Mouse (Mus musculus) liver, embryonic 15.5 days (tissue): ENCODE data around the gene Nfkbib. TPM values are rescaled to one million over a fixed set of nuclear protein-coding genes. Genes with fewer than 3 reads are reported as not detected.

Experiments
- ATAC-seq: fragments of 200-750 bp; cut with Nextera tagmentation; 2 replicates; pipeline ENCODE4 v1.8.0; 2017; ENCODE audit warnings: moderate number of reproducible peaks, mild to moderate bottlenecking, moderate library complexity; ENCODE audit not compliant: insufficient read depth
- H3K27ac ChIP-seq: fragments of 300-500 bp; sonication (generic); replicated peaks from 2 replicates; pipeline ENCODE4 v1.5.1; 2015; ENCODE audit warnings: mild to moderate bottlenecking, inconsistent platforms
- H3K27me3 ChIP-seq: fragments of 300-500 bp; sonication (generic); 2 replicates; pipeline ENCODE4 v1.6.1; 2015; ENCODE audit warnings: mild to moderate bottlenecking, inconsistent platforms
- H3K36me3 ChIP-seq: fragments of 300-500 bp; sonication (generic); replicated peaks from 2 replicates; pipeline ENCODE4 v1.6.1; 2015; ENCODE audit warnings: moderate library complexity, mild to moderate bottlenecking, inconsistent platforms
- H3K4me1 ChIP-seq: fragments of 300-500 bp; sonication (generic); replicated peaks from 2 replicates; pipeline ENCODE4 v1.6.1; 2015; ENCODE audit warnings: inconsistent platforms
- H3K4me2 ChIP-seq: fragments of 300-500 bp; sonication (generic); 2 replicates; pipeline ENCODE4 v1.6.1; 2015; ENCODE audit warnings: moderate library complexity, mild to moderate bottlenecking, inconsistent platforms
- H3K4me3 ChIP-seq: fragments of 300-500 bp; sonication (generic); replicated peaks from 2 replicates; pipeline ENCODE4 v1.5.1; 2015; ENCODE audit warnings: mild to moderate bottlenecking, inconsistent platforms
- H3K9ac ChIP-seq: fragments of 300-500 bp; sonication (generic); 2 replicates; pipeline ENCODE4 v1.6.1; 2015; ENCODE audit warnings: moderate library complexity, mild to moderate bottlenecking, inconsistent platforms
- H3K9me3 ChIP-seq: fragments of 300-500 bp; sonication (generic); replicated peaks from 2 replicates; pipeline ENCODE4 v1.6.1; 2016; ENCODE audit warnings: inconsistent platforms
- WGBS: fragments of 180-500 bp; shearing (Covaris S2); methylation state at CpG from one replicate; pipeline ENCODE4 v1.1.7; 2015; ENCODE audit warnings: mixed read lengths; ENCODE audit not compliant: insufficient replicate concordance; 5-methylcytosine and 5-hydroxymethylcytosine counted together
- polyA plus RNA-seq: library from polyadenylated mRNA; unstranded; fragments of >200 nt; fragmentation: Nextera tagmentation; extraction: Ambion mirVana; gene quantifications from 2 replicates; pipeline ENCODE4 v1.2.1, GENCODE M21; 2015

Nfkbib gene
- polyA plus RNA-seq, 1 experiment from 2014 or later = 29.4 TPM

DNA sequence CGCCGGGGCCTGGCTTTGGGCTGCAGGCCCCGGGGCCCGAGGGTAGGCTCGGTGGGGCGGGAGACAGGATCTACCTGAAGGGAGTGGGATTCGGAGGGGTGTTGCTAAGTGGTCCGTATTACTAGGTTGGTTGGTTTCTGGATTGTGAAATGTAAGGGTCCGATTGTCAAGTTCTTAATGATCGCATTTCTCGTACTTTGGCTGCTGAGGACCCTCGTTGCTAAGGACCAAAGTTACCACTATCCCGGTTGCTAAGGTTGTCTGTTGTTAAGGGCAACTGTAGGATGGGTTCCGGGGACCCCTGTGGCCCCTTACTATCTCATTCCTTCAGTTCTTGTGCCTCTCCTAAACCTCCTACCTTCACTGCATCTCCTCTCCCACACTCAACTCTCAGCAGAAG lies 402 bp downstream of the Nfkbib start:
- peak overlapping the region; percentile 80 for H3K9ac ChIP-seq
- peak overlapping the region; percentile 85 for H3K4me2 ChIP-seq
- H3K4me3 ChIP-seq = peak overlapping the region; percentile 80
- no peak for ATAC-seq
- WGBS = 4% methylated on average over 14 of the region's 14 CpGs
- H3K27ac ChIP-seq = peak overlapping the region; percentile 58; the same call in 1 of the 2 replicates
- no peaks in the 10 kb centered on the region for H3K9me3 ChIP-seq
- H3K36me3 ChIP-seq = peaks cover 10% of the 10 kb centered on the region
- H3K4me1 ChIP-seq = peaks cover 58% of the 10 kb centered on the region
- no peaks in the 10 kb centered on the region for H3K27me3 ChIP-seq

DNA sequence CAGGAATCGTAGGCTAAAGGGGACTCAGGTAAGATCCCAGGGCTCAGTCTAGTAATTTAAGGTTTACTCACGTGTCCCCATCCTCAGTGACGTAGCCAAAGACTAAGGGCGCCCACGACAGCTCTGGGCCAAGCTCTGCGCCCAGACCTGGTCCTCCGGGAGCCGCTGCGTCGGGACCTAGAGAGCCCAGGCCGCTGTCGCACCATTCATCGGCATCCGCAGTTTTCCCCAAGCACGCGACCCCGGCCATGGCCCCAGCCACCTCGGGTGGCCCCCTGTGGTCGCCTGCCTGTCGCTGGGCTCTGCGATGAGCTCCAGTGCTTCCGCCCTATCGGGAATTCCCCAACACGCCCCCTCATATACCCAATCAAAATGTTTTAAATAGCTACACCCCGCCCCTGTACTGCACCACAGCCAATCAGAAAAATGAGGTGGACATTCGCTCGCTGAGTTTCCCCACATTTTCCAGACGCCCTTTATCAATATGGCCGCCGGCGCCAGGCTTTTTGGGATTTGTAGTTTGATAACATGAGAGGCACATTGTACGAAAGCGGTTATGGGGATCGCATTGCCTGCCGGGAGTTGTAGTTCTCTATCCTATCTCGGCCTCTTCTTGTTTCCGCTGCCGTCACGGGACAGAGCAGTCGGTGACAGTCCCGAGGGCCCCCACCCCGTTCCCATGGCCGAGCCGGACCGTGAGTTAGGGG lies 986 bp downstream of the Nfkbib start, which contains the start of gene Sirt2:
Gene Sirt2, plus strand, starts transcription at position 563 of the 707 bp plus-strand sequence.
- Histone ChIP-seq H3K36me3 (peaks cover 16% of the 10 kb centered on the region), H3K27ac (peak within 1 kb of the TSS; percentile 59; the same call in 1 of the 2 replicates), H3K27me3 (no peaks in the 10 kb centered on the region), H3K9me3 (no peaks in the 10 kb centered on the region), H3K4me3 (peak within 1 kb of the TSS; percentile 80), H3K4me2 (peak within 1 kb of the TSS; percentile 85), H3K4me1 (peaks cover 58% of the 10 kb centered on the region), H3K9ac (peak within 1 kb of the TSS; percentile 80)
- under 1% methylated on average over 45 of the region's 45 CpGs for WGBS
- ATAC-seq = peak; percentile 96

DNA sequence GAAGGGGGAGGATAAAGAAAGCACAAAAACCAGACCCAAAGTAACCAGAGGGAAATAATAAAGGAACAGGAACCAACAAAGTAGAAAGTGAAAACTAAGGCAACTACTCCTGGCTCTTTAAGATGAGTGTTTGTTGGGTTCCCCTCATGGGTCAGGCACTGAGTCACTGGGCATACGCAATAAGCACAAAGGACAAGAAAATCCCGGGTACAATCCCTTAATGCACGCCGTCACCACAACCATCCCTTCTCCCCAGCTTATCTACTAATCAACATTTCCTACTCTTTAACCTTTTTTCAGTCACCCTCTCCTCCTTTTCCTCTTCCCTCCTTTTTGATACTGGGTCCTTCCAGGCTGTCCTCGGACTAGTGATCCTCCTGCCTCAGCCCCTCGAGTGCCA lies 2.1 kb downstream of the Nfkbib start:
- Histone ChIP-seq H3K27ac (0 out of 2 replicates have a peak overlapping the region, but pooled peaks have one; percentile 24), H3K27me3 (no peaks in the 10 kb centered on the region), H3K9ac (0 out of 2 replicates have a peak overlapping the region, but pooled peaks have one; percentile 72), H3K9me3 (no peaks in the 10 kb centered on the region), H3K4me3 (peak overlapping the region; percentile 80), H3K4me2 (peak overlapping the region; percentile 85), H3K36me3 (peaks cover 27% of the 10 kb centered on the region), H3K4me1 (peaks cover 46% of the 10 kb centered on the region)
- ATAC-seq = no peak
- WGBS = 58% methylated on average over 6 of the region's 6 CpGs

DNA sequence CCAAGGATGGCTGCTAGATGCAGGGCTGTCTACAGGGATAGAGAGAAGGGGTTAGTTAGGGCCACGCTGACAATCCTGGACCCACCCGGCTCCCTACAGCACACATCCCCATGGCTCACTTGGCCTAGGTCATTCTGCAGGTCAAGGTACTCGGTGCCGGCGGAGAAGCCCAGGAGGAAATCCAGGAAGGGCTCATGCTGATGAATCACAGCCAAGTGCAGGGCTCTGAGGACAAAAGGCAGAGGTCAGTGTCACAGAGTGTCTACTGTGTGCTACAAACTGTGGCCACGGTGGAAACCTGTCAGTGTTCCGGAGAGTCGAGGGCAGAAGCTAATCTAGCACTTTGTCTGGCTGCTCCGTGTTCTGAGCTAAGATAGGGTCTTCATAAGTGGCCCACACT lies 5.4 kb downstream of the Nfkbib start:
- H3K27ac ChIP-seq = no peak overlapping the region
- no peak overlapping the region for H3K9ac ChIP-seq
- H3K27me3 ChIP-seq = peaks cover 6% of the 10 kb centered on the region; the same call in 1 of the 2 replicates
- H3K36me3 ChIP-seq = peaks cover 42% of the 10 kb centered on the region
- peaks cover 19% of the 10 kb centered on the region for H3K4me1 ChIP-seq
- ATAC-seq = no peak
- H3K4me2 ChIP-seq = no peak overlapping the region
- no peaks in the 10 kb centered on the region for H3K9me3 ChIP-seq
- no peak overlapping the region for H3K4me3 ChIP-seq
- 88% methylated on average over 9 of the region's 9 CpGs for WGBS

DNA sequence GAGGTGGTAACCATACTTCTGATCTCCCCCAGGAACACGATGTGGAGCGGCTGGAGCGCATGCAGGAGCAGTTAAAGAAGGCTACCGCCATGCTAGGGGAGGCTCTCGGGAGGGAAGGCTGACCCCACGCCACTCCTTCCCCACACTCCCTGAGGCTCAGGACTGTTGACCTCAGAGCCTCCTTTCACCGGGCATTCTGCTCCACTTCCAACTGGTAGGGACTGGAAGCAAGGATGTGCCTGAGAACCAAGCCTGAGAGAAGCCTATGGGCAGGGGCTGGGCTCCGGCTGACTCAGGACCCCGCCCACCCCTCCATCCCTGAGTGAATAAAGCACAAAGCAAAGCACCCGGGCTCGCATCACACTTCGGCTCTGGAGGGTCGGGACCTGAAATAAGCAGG lies 8.7 kb downstream of the Nfkbib start:
- ATAC-seq = no peak

DNA sequence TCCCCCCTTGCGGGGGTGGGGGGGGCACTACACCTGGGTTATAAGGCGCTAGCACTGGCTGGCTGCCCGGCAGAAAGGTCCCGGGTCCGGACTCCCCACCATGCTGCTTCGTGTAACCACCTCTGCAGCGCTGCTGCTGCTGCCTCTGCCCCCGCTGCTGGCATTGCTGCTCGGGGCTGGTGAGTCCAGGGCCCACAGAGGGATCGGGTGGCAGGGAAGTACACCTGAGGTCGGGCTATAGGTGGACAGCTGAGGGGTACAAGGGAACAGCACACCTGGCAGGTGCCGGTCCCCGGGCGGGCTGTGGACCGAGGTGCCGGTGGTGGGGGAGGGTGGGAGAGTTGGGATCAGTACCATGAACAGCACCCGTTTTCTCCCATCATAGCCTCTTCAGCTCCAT lies 11.2 kb downstream of the Nfkbib start, which contains the start of gene Ccer2:
Gene Ccer2, plus strand, starts transcription at position 96 of the 400 bp plus-strand sequence.
- WGBS = 5% methylated on average over 17 of the region's 17 CpGs
- Histone ChIP-seq H3K9me3 (no peaks in the 10 kb centered on the region), H3K4me3 (no peak within 1 kb of the TSS), H3K27me3 (peaks cover 26% of the 10 kb centered on the region), H3K9ac (no peak within 1 kb of the TSS), H3K4me1 (peaks cover 7% of the 10 kb centered on the region; the same call in 1 of the 2 replicates), H3K27ac (no peak within 1 kb of the TSS), H3K36me3 (peaks cover 23% of the 10 kb centered on the region), H3K4me2 (no peak within 1 kb of the TSS)
- no peak for ATAC-seq

More for the DNA sequence above, 8.7 kb downstream of the Nfkbib start:
- Histone ChIP-seq H3K36me3 (peaks cover 42% of the 10 kb centered on the region), H3K4me2 (no peak overlapping the region), H3K27me3 (peaks cover 26% of the 10 kb centered on the region), H3K4me1 (peaks cover 7% of the 10 kb centered on the region; the same call in 1 of the 2 replicates), H3K9ac (no peak overlapping the region), H3K27ac (no peak overlapping the region), H3K9me3 (no peaks in the 10 kb centered on the region), H3K4me3 (no peak overlapping the region)
- 76% methylated on average over 13 of the region's 13 CpGs for WGBS

DNA sequence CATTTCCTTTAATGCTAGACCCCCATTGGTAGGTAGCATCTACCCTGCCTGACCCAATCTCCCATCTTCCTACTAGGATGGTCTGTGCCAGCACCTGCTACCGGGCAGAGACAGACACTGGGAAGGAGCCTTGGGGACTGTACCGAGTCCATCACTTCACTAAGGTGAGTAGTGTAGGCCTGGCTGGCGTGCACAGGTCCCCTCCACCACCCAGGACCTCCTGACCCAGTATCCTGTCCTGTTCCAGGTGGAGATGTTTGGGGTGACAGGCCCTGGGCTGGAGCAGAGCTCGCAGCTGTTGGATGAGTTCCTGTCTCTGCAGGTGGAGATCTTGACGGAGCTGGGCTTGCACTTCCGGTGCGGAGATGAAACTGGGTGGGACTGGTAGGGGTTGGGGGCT lies 17.4 kb downstream of the Nfkbib start:
- Histone ChIP-seq H3K27me3 (peaks cover under 1% of the 10 kb centered on the region; the same call in 1 of the 2 replicates), H3K36me3 (peaks cover 12% of the 10 kb centered on the region; the same call in 1 of the 2 replicates), H3K4me2 (no peak overlapping the region), H3K27ac (no peak overlapping the region), H3K4me1 (no peaks in the 10 kb centered on the region), H3K9me3 (no peaks in the 10 kb centered on the region), H3K9ac (no peak overlapping the region), H3K4me3 (no peak overlapping the region)
- WGBS = 78% methylated on average over 7 of the region's 7 CpGs
- no peak for ATAC-seq

DNA sequence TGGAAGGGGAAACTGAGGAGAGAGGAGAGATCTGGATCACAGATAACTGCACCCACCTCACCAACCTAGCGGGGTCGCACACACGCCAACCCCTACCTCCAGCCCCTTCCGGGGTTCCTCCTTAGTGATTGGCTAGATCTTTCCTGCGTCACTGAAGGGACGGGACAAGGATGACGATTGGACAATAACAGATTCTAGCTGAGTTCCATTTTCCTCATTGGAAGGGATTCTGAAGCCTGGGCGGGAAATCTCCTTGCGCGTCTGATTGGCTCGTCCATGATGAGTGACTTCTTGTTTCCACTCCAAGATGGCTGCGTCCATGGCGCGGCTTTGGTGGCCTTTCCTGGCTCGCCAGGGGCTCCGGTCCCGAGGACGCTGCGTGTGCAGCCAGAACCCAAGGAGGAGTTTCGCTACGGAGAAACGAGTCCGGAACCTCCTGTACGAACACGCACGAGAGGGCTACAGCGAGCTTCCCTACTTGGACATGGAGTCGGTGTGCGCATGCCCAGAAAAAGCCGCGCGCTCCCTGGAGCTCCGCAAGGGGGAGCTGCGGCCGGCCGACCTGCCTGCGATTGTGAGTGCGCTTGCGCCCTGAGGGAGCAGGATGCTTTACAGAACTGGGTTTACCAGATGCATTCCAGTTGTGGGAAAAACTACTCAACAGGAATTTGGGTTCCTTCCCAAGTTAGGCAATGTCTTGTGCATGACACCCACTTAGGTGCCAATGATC lies 25.4 kb downstream of the Nfkbib start, which contains the start of the genes Mrps12 and Sars2:
Gene Mrps12, minus strand, starts transcription at position 112 of the 730 bp plus-strand sequence.
Gene Sars2, plus strand, starts transcription at position 284 of the 730 bp plus-strand sequence.
- H3K9ac ChIP-seq = peak within 1 kb of the TSS; percentile 77
- peak; percentile 94 for ATAC-seq
- WGBS = under 1% methylated on average over 39 of the region's 39 CpGs
- peaks cover 21% of the 10 kb centered on the region for H3K36me3 ChIP-seq
- peak within 1 kb of the TSS; percentile 86 for H3K4me3 ChIP-seq
- peak within 1 kb of the TSS; percentile 78 for H3K4me2 ChIP-seq
- peaks cover 26% of the 10 kb centered on the region for H3K4me1 ChIP-seq
- peak within 1 kb of the TSS; percentile 84 for H3K27ac ChIP-seq
- H3K9me3 ChIP-seq = no peaks in the 10 kb centered on the region
- no peaks in the 10 kb centered on the region for H3K27me3 ChIP-seq

DNA sequence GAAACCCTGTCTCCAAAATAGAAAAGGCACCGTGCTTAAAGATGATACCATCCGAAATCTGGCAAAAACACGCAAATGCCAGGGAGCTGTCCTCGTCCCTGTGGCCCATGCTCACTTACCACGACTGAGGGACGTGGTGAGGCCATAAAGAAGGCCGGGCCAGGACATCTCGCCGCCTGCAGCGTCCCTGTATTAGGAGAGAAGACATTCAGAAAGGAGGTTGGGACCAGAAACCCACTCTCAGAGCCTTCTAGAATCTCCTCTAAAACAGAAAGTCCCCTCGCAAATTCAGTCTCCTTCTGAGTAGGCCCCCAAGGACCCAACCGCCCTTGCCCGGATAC lies 26.0 kb downstream of the Nfkbib start:
- Histone ChIP-seq H3K36me3 (peaks cover 20% of the 10 kb centered on the region), H3K9me3 (no peaks in the 10 kb centered on the region), H3K27ac (peak overlapping the region; percentile 75), H3K27me3 (no peaks in the 10 kb centered on the region), H3K9ac (peak overlapping the region; percentile 77), H3K4me2 (peak overlapping the region; percentile 78), H3K4me1 (peaks cover 26% of the 10 kb centered on the region), H3K4me3 (peak overlapping the region; percentile 86)
- peak; percentile 2; the same call in 1 of the 2 replicates for ATAC-seq
- WGBS = under 1% methylated on average over 13 of the region's 13 CpGs

DNA sequence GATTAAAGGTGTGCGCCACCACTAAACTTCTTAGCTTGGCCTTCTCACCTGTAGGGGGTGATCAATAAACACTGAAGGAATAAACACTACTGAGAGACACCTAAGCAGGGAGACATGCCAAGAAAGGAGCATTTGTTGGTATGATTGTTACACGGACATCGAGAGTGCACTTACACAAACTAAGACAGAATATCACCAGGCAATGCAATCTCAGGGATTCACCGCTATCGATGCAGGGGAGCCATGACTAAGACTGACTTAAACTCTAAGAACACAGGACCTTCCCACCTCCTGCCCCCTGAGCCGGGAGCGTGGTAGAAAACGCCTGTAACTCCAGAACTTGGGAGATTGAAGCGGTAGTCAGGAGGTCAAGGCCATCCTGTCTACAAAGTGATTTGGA lies 26.4 kb downstream of the Nfkbib start:
- Histone ChIP-seq H3K27ac (peak overlapping the region; percentile 75), H3K4me3 (peak overlapping the region; percentile 86), H3K36me3 (peaks cover 16% of the 10 kb centered on the region), H3K4me2 (peak overlapping the region; percentile 78), H3K27me3 (no peaks in the 10 kb centered on the region), H3K9ac (peak overlapping the region; percentile 77), H3K4me1 (peaks cover 26% of the 10 kb centered on the region), H3K9me3 (no peaks in the 10 kb centered on the region)
- no peak for ATAC-seq
- 32% methylated on average over 9 of the region's 9 CpGs for WGBS

DNA sequence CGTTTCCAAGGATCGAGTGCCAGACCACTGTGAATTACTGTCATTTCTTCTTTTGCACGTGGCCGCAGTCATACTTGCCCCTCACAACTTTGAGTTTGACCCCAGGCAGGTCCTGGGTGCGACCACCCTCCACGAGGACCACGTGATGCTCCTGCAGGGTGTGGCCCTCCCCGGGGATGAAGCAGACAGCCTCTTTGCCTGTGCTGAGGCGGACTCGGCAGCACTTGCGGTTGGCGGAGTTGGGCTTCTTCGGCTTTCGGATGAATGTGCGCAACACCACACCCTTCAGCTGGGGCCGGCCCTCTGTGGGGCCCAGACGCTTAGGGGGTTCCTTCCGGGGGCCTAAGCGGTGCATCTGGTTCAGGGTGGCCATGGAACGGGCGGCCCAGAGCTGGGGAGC lies 27.5 kb downstream of the Nfkbib start:
- Histone ChIP-seq H3K9ac (no peak overlapping the region), H3K27me3 (no peaks in the 10 kb centered on the region), H3K27ac (no peak overlapping the region), H3K4me1 (peaks cover 26% of the 10 kb centered on the region), H3K36me3 (peaks cover 12% of the 10 kb centered on the region), H3K4me2 (no peak overlapping the region), H3K9me3 (no peaks in the 10 kb centered on the region), H3K4me3 (no peak overlapping the region)
- ATAC-seq = no peak
- WGBS = 81% methylated on average over 21 of the region's 21 CpGs
